Mouse (Mus musculus) CD4-positive, CD25-positive, alpha-beta regulatory T cell, adult 9 weeks (primary cell): ENCODE data around the gene Fam196a. TPM values are rescaled to one million over a fixed set of nuclear protein-coding genes. Genes with fewer than 3 reads are reported as not detected.

ENCODE experiments used
- polyA plus RNA-seq: library from polyadenylated mRNA; unstranded; fragments of 100-300 nt; shearing (Covaris generic); gene quantifications from one replicate; pipeline ENCODE4 v1.2.1, GENCODE M21; 2017

The Fam196a gene
- polyA plus RNA-seq, result not detected

DNA sequence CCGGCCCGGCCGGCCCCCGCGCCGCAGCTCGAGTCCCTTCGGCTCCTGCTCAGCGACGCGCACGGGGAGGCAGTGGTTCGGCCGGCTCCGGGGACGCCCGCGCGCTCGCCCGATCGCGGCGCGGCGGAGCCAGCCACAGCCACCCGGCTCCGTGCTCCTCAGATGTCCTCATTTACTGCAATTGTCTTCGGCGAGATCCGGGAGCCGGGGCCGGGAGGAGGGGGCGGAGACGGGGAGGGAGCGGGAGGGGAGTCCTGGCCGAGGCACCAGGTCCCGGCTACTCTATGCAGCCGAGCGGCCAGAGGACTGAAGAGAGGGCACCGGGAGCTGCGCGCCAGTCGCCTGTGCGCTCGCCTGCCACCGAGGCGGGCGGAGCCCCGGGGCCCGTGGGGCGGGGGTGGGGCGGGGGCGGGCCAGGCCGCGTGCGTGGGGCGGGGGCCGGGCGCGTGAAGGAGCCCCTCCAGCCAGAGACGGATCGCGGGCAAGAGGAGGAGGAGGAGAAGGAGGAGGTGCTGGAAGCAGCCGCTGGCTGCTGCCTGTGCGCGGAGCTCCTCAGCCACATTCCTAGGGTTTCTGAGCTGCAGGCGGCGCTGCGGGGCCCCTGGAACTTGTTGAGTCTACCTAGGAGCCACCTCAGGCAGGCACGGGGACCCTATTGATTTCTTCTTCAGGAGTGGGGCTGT is at the start of gene Fam196a:
Gene Fam196a (minus strand): TSS at position 504 of the 683 bp plus-strand sequence.

